Mouse (Mus musculus): ENCODE data around the gene Gm14408.
"Not testable (repeated sequence)": the region's sequence is repeated elsewhere in the genome, so short reads cannot be mapped to it uniquely, and the experiment has no call there.

DNA sequence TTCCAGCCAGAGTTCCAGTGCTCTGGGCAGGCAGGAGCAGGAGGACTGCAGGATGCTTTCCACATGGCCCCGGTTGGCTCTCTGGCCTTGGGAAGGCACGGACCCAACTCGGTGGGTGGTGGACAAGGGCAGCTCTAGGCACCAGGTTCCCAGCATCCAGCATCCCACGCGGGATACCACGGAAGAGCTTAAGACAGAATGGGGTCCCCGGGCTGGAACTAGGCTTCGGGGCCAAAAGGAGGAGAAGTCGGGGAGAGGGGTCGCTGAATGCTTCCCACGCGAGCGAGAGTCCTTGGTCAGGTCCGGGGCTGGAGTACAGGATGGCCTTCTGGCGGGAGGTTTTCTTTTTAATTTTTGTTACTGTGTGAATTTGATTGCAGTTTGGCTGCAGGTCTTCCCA, 32.2 kb upstream of the Gm14408 start:
- not testable (repeated sequence) for TF ChIP-seq CTCF, EP300 (IDR thresholded peaks at IDR 0.05; ENCODE audit: low read depth)

All from liver, postnatal 0 days (tissue).